Mouse (Mus musculus) lung, postnatal 14 days (tissue): Measurements from ENCODE around the gene Cep63.

Source experiments
- DNase-seq: peaks from one replicate; pipeline ENCODE4 v3.0.0; 2021

Gene Cep63

GRCm38 (mm10) chr9:102629052-102629451 lies 2.7 kb upstream of the Cep63 start:
- no peak for DNase-seq

- peak; percentile 38 for DNase-seq
These were observed 1.1 kb upstream of the Cep63 start for GRCm38 (mm10) chr9:102627442-102627841.

DNA sequence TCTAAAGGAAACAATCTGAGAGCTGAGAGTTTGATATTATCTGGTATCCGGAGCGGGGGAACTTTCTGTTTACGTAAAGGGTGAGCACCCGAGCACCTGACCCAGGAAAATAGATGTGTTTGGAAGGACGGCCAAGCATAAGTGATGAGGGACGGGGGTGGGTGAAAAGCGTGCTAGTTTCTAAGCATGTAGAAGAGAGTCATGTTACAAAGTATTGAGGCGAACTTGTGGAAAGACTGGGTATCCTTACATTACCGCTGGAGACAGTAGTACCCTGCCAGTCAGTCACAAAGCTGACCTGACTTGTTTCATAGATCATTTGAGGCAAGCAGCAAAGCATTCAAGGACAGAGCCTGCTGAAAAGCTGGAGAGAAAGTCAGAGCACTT lies 498 bp upstream of the Cep63 start:
- DNase-seq: no peak

DNA sequence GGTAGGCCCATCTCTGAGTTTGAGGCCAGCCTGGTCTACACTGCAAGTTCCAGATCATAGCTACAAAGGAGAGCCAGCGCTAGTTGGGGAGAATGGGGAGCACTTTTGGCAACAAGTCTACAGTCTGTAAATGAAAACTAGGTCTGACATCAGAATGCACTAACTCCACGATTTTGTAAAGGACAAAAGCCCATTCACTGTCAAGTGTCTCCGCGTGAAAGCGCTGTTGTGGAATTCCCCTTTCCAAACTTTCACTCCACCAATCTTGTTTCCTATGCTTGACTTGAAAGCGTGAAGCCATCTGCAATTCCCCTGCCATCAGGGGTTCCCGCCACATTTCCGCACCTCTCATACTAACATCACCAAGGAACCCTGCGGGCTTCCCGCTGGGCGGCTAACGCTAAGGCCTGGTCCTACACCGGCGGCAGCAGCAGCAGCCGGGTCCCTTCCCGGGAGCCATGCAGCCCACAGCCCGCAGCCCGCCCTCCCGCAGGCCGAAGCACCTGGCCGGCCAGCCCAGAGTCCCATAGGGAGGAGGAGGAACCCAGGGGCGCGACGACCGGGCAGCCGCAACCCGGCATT lies 842 bp downstream of the Cep63 start:
- DNase-seq: no peak

GRCm38 (mm10) chr9:102623581-102623980 lies 2.8 kb downstream of the Cep63 start:
- DNase-seq: no peak

- DNase-seq: no peak
These were observed 3.5 kb downstream of the Cep63 start for GRCm38 (mm10) chr9:102622876-102623275.

DNA sequence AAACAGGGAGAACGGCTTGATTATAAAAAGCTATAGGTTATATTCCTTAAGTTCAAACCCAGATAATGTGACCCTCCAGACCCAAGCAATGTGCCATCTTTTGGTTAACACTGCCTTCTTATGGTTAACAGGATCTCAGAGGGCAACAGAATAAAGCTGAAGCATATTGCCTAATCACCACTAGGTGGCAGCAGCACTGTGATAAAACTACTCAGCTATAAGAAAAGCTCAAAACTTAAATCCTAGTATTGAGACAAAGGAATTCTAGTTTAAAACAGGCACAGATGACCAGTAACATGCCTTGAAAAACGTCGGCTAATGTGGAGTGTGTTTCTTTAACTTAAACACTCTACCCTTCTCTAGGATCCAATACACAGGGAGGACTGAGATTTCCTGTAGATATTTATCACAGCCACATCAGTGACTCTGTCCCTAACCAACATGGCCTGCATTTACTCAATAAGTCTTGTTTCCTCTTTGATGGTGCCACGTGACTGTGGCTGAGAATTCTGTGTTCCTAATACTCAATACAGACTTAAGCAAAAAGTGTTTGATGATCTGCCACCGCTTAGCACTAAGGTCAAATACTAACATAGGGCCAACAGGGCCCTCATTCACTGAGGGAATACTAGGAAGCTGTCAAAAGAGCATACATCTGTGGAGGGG lies 4.0 kb downstream of the Cep63 start:
- DNase-seq: peak; percentile 59

DNA sequence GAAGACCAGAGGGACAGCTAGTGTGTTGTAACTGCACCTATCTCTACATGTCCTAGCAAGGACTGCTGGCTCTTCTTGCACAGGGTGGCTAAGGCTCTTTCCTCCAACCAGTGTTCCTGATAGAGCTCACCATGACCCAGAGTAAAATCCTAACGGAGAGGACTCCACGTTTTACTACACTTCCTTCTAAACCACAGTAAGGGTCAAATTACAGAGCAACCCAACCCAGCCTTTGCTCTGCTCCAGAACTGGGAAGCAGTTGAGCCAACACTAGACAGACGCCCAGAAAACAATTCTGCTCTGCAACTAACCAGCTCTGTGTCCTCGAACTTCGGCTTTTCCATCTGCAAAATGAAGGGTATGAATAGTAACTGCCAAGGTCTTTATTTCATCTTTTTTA lies 4.9 kb downstream of the Cep63 start:
- DNase-seq: no peak

- no peak for DNase-seq
These were observed 10.1 kb downstream of the Cep63 start for GRCm38 (mm10) chr9:102616267-102616666.

- DNase-seq: no peak
These were observed 11.3 kb downstream of the Cep63 start for GRCm38 (mm10) chr9:102615071-102615470.

- DNase-seq: no peak
These were observed 17.1 kb downstream of the Cep63 start for GRCm38 (mm10) chr9:102609221-102609620.

DNA sequence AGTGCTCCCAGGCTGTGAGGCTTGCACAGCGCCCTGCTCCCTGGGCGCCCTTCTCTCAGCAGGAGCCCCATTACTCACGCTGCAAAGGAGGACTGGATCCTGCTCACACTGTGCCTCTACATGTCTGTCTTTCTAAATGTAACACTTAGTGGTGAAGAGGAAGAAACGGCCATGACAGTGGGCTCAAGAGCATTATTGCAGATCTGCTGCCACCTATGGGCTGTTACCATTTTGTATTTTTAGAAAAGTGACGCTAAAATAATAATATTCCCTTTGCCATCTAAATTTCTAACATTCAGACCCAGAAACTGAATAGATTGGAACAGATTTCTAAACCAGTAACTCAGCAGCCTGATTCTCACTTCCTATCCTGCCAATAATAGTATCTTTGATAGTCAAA lies 18.9 kb downstream of the Cep63 start:
- DNase-seq: no peak

- DNase-seq: no peak
These were observed 21.2 kb downstream of the Cep63 start for GRCm38 (mm10) chr9:102605162-102605561.

GRCm38 (mm10) chr9:102601666-102602065 lies 24.7 kb downstream of the Cep63 start:
- no peak for DNase-seq

GRCm38 (mm10) chr9:102601187-102601586 lies 25.1 kb downstream of the Cep63 start:
- no peak for DNase-seq

GRCm38 (mm10) chr9:102595662-102596436 lies 30.5 kb downstream of the Cep63 start:
- no peak for DNase-seq

GRCm38 (mm10) chr9:102594667-102595393 lies 31.5 kb downstream of the Cep63 start:
- no peak for DNase-seq

DNA sequence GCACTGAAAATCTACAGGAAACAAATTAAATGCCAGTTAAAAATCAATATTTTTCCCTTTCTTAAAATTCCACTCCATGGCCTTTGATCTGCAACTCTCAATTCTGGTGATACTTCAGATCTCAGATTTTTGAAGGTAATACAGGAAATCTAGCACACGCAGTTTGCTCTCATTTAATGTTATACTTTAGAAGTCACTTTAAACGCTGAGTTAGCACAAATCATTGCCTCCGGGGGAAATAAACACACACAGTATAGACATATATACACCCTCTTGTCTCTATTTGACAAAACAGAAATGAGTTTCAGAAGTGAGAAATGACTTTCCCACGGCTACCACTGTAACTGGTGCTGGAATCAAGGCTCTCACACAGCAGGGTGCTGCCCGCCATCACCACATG lies 39.0 kb downstream of the Cep63 start:
- DNase-seq: no peak

DNA sequence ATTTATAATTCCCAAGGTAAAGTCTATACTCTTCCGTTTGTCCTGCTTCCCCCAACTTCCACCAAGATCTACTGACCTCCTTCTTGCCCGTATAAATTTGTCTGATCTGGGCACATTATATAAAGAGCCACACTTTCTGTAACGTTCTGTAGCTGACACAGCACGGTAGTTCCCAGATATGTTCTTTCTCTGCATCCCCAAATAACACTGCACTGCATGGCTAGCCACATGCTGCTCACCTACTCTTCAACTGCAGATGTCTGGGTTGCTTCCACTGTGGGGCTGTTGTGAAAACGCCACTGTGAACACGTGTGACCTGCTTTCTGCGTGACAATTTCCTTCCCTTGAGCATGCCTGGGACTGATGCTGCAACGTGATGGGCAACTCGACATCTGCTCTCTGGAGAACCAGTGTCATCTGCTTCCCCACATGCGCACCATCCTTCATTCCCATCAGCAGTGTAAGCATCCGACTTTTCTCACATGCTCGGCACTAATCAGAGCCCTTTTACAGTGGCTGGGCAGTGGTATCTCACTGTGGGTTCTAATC lies 44.3 kb downstream of the Cep63 start:
- no peak for DNase-seq

DNA sequence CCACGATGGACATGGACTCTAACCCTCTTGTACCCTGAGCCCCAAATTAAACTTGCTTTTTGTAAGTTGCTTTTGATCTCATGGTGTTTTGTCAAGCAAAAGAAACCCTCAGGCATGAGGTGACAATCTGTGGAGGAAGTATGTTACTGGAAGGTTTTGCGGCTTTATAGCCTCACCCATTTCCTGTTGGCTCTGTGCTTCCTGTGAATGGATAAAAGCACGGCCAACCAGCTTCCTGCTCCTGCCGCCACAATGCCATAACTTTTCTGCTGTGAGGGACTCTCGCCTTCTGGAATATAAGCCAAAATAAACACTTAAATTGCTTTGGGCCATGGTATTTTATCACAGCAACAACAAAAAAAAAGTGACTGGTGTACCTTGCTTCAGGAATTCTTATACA lies 48.9 kb downstream of the Cep63 start:
- no peak for DNase-seq

DNA sequence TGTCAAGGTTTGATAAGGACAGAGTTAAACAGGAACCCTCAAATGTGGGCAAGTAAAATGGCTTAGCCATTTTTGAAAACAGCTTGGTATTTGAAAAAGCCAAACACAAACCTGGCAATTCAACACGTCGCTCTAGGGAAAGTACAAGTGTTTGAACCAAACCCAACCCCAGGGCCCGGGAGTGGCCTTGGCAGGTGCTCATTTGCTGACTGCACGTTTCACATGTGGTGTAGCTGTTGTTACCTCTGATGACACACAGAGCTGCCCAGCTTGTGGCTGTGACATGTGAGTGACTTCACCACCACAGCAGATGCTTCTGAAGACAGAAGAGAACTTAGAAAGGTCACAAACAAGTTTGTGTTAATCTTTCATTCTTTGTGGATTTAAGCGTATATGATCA lies 53.4 kb downstream of the Cep63 start:
- no peak for DNase-seq

- no peak for DNase-seq
These were observed 67.9 kb downstream of the Cep63 start for GRCm38 (mm10) chr9:102558463-102558862.

- no peak for DNase-seq
These were observed 72.6 kb downstream of the Cep63 start for GRCm38 (mm10) chr9:102553781-102554180.
